Mouse (Mus musculus): ENCODE data around the gene Cdk17.

Cdk17 gene

GRCm38 (mm10) chr10:93283258-93283657 is 122.6 kb downstream of the Cdk17 start:
- DNase-seq (ENCODE audit: low read depth, low spot score) = peak; percentile 82

- no peak for DNase-seq (ENCODE audit: low read depth, low spot score)
These were observed 124.8 kb downstream of the Cdk17 start for GRCm38 (mm10) chr10:93285489-93285888.

- DNase-seq (ENCODE audit: low read depth, low spot score) = no peak
These were observed 127.0 kb downstream of the Cdk17 start for GRCm38 (mm10) chr10:93287551-93288145.

- DNase-seq (ENCODE audit: low read depth, low spot score) = no peak
These were observed 127.7 kb downstream of the Cdk17 start for GRCm38 (mm10) chr10:93288336-93288735.

GRCm38 (mm10) chr10:93289404-93289803 is 128.7 kb downstream of the Cdk17 start:
- no peak for DNase-seq (ENCODE audit: low read depth, low spot score)

GRCm38 (mm10) chr10:93291352-93291751 is 130.7 kb downstream of the Cdk17 start:
- DNase-seq (ENCODE audit: low read depth, low spot score) = peak; percentile 89

- DNase-seq (ENCODE audit: low read depth, low spot score) = peak; percentile 91
These were observed 131.2 kb downstream of the Cdk17 start for GRCm38 (mm10) chr10:93291843-93292242.

GRCm38 (mm10) chr10:93293621-93294020 is 132.9 kb downstream of the Cdk17 start:
- DNase-seq (ENCODE audit: low read depth, low spot score) = no peak

GRCm38 (mm10) chr10:93294547-93295219 is 134.0 kb downstream of the Cdk17 start:
- DNase-seq (ENCODE audit: low read depth, low spot score) = peak; percentile 29

GRCm38 (mm10) chr10:93297774-93298173 is 137.1 kb downstream of the Cdk17 start:
- DNase-seq (ENCODE audit: low read depth, low spot score) = peak; percentile 67

GRCm38 (mm10) chr10:93298208-93298607 is 137.5 kb downstream of the Cdk17 start:
- DNase-seq (ENCODE audit: low read depth, low spot score) = no peak

GRCm38 (mm10) chr10:93301831-93302230 is 141.2 kb downstream of the Cdk17 start:
- DNase-seq (ENCODE audit: low read depth, low spot score) = no peak

GRCm38 (mm10) chr10:93303231-93303630 is 142.6 kb downstream of the Cdk17 start:
- no peak for DNase-seq (ENCODE audit: low read depth, low spot score)

- no peak for DNase-seq (ENCODE audit: low read depth, low spot score)
These were observed 145.3 kb downstream of the Cdk17 start for GRCm38 (mm10) chr10:93305946-93306345.

- DNase-seq (ENCODE audit: low read depth, low spot score) = no peak
These were observed 145.7 kb downstream of the Cdk17 start for GRCm38 (mm10) chr10:93306367-93306766.

- DNase-seq (ENCODE audit: low read depth, low spot score) = peak; percentile 50
These were observed 148.7 kb downstream of the Cdk17 start for GRCm38 (mm10) chr10:93309131-93309933.

- peak; percentile 49 for DNase-seq (ENCODE audit: low read depth, low spot score)
These were observed 149.4 kb downstream of the Cdk17 start for GRCm38 (mm10) chr10:93309934-93310621.

GRCm38 (mm10) chr10:93310721-93311411 is 150.2 kb downstream of the Cdk17 start, which contains the start of gene Elk3:
Gene Elk3, minus strand, starts transcription at chr10:93311135.
- DNase-seq (ENCODE audit: low read depth, low spot score) = peak; percentile 63

- no peak for DNase-seq (ENCODE audit: low read depth, low spot score)
These were observed 150.9 kb downstream of the Cdk17 start for GRCm38 (mm10) chr10:93311576-93311975.

Data from ZHBTc4 (cell line).